Mouse (Mus musculus) spleen, postnatal 10 days (tissue): ENCODE measurements around the gene Neurl1b.
A peak's percentile ranks its signal among the peaks of the same experiment; 100 is the strongest.

Experiments used
- DNase-seq, 2 experiments: peaks; one replicate each; pipeline ENCODE4 v3.0.0; 2021 to 2022; ENCODE audit warnings: low spot score in 2 of 2

Gene Neurl1b

DNA sequence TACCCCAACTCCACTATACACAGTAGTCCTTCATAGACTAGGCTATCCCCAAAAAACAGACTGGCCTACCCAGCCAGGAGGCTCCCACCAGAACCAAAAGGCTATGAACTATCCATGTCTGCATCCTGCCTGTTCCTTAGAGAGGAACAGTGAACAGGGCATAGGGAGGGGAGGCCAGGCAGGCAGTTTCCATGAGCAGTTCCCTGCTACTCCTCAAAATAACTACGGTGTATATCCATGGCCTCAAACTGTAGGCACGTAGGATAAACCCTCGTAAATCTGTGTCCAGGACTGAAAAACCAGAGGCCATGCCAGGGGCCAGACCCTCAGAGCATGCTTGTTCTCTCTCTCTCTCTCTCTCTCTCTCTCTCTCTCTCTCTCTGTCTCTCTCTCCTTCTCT, 17.9 kb upstream of the Neurl1b start:
- DNase-seq, result no peak

GRCm38 (mm10) chr17:26397339-26397738, 17.3 kb upstream of the Neurl1b start:
- no peak for DNase-seq

- DNase-seq, result no peak
These were observed 9.1 kb upstream of the Neurl1b start for GRCm38 (mm10) chr17:26405340-26406100.

DNA sequence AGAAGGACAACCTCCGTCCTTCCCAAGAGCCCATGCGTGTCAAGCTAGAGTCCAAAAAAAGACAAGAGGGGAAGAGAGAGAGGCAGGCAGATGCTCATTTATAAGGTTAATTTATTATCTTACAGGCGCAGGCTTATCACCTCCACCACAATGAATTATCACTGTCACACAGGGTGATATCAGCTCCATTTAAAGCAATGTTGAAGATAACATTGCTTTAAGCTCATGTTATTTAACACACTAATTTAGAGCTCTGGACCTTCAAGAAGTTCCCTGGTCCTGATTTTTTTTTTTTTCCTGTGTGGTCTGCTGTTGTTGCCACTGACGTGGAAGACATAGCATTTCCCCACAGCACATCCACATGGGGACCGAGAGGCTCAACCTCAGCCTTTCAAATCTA, 1.7 kb upstream of the Neurl1b start:
- no peak for DNase-seq

DNA sequence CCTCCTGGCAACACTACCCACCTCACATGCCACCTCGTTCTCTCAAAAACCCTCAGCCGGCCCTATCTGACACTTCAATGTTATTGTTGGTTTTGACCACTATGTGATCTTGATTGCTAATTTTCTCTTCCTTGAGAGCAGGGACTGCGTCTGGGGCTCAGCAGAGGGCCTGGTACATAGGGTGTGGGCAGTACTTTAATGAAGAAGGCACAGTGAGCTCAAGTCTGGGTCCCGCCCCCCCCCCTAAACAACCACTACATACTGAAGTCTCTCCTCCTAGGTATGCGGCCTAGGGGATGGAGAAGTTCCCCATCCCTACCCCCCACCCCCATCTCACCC, 476 bp upstream of the Neurl1b start:
- no peak for DNase-seq

GRCm38 (mm10) chr17:26415355-26415865, 781 bp downstream of the Neurl1b start:
- no peak for DNase-seq

- no peak for DNase-seq
These were observed 1.5 kb downstream of the Neurl1b start for GRCm38 (mm10) chr17:26416141-26416540.

DNA sequence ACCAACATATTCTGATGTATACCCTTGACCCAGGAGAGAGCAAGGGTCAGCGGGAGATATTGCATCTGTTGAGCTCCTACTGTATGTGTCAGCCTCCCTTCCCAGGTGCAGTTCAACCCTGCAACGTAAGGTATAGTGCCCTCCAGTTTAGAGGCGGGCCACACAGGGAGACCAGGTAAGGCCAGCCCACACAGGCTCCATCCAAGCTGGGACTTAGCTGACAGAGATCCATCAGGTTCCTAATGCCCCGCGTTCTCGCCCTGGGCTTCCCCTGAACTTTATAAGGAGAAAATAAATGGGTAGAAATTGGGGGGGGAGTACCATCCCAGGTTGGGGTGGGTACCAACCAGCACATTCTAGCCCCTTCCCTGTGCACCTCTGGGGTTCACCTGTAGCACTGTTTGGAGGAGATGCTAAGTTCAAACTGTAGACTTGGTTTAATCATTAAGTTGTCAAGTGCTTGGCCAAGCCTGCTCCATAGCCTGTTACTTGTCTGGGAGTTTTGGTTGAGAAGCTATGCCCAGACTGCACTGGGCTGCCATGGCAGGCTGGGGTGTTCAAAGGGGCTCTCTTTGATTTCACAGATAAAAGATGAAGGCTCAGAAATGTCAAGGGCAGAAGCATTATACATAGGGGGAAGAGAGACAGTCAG, 3.3 kb downstream of the Neurl1b start:
- DNase-seq, result no peak

DNA sequence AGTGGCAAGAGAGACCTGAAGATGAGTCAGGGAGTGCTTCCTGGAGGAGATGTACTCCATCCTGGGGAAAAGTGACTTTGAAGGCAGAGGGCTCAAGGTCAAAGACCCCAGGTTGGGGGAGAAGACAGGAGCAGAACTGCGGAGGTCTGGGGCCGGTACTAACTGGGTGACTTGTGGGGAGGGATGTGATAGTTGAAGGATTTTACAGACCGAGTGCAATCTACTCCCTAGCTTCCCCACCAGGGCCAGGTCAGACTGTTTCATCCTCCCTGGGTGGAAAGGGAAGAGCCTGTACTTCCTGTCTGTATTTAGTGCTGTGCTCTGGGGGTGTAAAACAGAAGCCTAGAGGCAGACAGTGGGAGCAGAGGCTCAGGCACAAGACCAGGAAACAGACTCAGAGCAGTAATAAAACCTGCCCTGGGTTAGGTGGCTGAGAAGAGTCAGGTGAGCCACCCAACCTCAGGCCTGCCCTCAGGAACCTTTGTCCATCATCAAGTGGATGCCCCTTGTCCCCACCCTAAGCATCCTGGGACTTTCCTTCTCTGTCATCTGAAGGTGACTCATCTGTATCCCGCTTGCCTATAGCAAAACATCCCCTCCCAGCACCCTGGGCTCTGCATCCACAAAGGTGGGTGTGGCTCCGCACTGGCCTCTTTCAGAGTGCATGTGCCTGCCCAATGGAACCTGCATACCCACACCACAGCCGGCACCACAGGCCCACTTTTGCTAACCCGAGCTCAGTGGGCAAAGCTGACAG, 6.0 kb downstream of the Neurl1b start:
- no peak for DNase-seq

DNA sequence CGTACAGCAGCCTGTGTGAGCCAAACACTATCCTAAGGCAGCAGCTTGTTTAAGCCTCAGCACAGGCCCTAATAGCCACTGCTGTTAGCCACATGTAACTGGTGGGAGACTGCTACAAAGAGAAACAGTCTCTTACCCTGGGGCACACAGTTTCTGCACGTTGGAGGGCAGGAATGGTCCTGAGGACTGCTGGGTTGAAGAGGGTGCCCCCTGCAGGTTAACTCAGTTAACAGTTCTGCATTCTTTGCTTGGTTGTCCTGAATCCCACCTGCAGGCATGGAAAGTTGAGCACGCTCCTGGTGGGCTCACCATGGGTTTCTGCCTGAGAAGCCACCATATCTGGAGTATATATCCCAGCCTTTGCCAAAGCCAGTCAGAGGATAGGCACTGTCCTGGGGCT, 6.9 kb downstream of the Neurl1b start:
- DNase-seq, result peak in 1 of 2 experiments; percentile 42

DNA sequence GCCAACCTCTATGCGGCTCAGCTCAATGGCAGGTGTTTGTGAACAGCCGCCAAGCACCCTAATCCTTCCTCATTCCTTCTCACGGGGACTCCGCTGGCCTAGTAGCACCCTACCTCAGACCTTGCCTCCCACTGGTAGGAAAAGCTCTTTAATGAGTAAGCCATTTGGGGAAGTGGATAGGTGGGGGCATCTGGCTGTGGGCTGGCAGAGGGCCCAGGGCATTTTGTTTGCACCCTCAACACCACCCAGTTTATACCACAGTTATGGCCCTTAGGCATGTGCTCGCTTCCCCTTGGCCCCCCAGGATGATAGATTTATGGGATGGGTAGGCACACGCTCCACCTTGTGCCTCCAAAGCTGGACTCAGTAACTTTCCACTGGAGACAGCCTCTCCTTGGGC, 7.8 kb downstream of the Neurl1b start:
- DNase-seq, result no peak

DNA sequence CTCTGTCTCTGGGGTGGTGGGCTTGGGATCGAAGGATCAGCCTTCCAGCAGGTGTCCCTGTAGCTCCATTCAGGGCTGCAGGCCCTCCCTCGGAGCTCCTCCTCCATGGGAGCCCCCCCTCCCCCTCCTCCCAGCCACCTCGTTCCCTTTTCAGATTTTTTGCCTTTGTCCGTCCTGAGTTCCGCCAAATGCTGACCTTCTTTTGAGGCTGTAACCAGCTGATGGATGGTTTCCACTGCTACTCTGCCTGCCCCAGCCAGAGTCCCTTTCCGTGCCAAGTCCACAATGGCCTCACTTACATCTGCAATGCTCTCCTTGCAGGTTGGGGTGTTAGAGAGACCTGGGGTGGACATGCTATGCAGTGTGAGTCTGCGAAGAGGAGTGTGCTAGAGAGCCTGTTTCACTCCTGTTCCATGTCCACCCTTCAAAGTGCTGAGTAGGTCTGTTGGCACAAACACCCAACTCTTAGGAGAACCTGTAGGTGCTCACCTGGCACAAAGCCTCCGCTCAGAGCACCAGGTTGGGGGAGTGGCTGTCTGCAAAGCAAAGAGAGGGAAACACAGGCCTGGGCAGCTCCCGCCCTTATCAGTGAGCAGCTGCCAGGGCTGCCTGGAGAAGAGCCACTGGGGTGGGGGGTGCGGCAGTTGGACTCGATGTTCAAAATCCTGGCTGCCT, 9.5 kb downstream of the Neurl1b start:
- peak in 1 of 2 experiments; percentile 49 for DNase-seq

DNA sequence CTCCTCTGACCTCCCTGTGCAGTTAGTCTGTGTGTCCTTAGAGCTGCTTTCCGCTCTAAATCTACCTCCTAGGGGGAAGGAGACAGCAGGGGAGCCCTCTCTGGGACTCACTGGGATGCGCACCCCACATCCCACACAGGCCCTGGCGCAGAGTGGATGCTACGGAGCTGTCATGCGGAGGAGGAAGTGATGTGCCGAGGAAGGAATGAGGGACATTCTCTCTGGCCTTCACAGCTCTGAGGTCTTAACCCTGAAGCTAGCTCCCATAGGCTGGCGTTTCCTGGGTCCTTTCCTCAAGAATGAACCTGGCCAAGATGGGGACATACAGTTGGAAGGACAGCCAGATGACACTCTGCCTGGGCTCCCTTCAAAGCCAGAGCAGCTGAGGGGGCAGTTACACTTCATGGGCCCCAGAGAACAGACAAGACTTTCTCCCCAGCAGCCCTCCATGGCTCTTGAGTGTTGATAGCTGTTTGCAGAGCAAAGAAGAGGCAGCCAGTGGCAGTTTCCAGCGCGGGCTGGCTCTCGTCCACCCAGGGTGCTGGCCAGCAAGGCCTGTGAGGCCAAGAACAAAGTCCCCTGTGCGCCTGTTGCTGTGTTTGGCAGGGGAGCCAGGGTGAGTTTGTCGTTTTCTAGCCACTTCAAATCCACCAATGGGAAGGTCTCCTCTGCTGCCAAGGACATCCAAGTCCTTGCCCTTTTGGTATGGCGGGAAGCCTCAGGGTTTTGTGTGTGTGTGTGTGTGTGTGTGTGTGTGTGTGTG, 10.5 kb downstream of the Neurl1b start:
- no peak for DNase-seq

DNA sequence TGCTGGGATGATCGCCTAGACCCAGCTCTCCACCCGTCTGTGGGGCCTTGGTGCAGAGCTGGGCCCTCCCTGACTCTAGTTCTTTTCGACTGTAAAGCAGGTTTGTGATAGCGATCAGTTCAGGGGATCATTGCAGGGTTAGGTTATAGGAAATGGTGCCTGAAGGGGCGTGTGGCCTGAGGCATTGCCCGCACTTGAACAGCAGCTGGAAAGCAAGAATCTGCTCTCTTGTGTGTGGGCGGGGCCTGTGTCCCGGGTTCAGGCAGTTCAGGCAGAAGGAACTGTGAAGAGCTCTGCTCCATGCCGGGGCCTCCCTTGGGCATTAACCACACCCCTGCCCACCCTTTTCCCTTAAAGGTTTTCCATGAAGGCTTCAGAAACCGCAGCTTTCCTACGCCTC, 18.7 kb downstream of the Neurl1b start:
- DNase-seq, result no peak

DNA sequence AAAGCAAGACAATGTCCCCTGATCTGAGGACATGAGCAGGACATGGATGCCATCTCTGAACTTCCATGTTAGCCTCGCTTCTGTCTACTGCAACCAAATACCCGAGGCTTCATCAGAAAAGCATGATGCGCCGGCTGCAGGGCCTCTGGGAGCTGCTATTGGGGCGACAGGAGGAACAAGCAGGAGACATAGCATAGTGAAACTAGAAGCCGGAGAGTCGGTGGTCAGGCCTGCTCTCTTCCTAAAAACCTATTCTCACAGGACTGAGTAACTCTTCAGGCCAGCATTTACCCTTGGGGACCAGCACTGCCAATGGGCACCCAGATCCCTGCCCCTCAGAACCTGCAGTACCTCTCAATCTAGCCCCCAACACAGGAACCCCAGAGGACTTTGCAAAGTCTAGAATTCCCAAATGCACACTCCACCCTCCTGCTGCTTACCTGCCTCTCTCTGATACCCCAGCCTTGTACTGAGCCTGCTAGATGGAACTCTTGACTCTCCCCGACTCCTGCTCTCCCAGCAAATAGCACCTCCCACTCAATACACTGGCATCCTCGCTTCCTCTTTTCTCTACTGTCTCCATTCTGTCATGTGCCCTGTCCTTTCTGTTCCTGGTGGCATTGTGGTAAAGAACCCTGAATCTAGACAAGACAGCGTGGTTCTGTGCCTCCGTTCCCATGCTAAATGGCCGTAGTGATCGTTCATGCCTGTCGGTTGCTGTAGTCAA, 22.6 kb downstream of the Neurl1b start:
- no peak for DNase-seq

GRCm38 (mm10) chr17:26439001-26439400, 24.4 kb downstream of the Neurl1b start:
- no peak for DNase-seq

GRCm38 (mm10) chr17:26441024-26441423, 26.4 kb downstream of the Neurl1b start:
- no peak for DNase-seq

- DNase-seq, result no peak
These were observed 27.6 kb downstream of the Neurl1b start for GRCm38 (mm10) chr17:26442197-26442596.

- DNase-seq, result no peak
These were observed 29.2 kb downstream of the Neurl1b start for GRCm38 (mm10) chr17:26443865-26444264.

- DNase-seq, result no peak
These were observed 34.8 kb downstream of the Neurl1b start for GRCm38 (mm10) chr17:26449472-26449871.
